Mouse (Mus musculus) intestine, embryonic 14.5 days (tissue): ENCODE measurements around the gene Slc38a2. TPM values are rescaled to one million over a fixed set of nuclear protein-coding genes. Genes with fewer than 3 reads are reported as not detected.
A peak's percentile ranks its signal among the peaks of the same experiment; 100 is the strongest.

Source experiments
- ATAC-seq: fragments of 200-750 bp; cut with Nextera tagmentation; replicated peaks from 2 replicates; pipeline ENCODE4 v1.8.0; 2017; ENCODE audit warnings: low read depth, moderate number of reproducible peaks, moderate TSS enrichment, moderate library complexity; ENCODE audit not compliant: low FRiP score, low TSS enrichment
- DNase-seq: peaks from one replicate; pipeline ENCODE4 v3.0.0-alpha.2; 2018; ENCODE audit warnings: low spot score
- H3K27ac ChIP-seq: fragments of 300-500 bp; sonication (generic); 2 replicates; pipeline ENCODE4 v1.5.1; 2014; ENCODE audit warnings: low read depth, mild to moderate bottlenecking, control low read depth
- H3K27me3 ChIP-seq: fragments of 300-500 bp; sonication (generic); replicated peaks from 2 replicates; pipeline ENCODE4 v1.6.1; 2014; ENCODE audit warnings: low read length, control low read depth; ENCODE audit not compliant: control insufficient read depth, insufficient read depth
- H3K36me3 ChIP-seq: fragments of 300-500 bp; sonication (generic); 2 replicates; pipeline ENCODE4 v1.6.1; 2014; ENCODE audit warnings: low read length, control low read depth; ENCODE audit not compliant: control insufficient read depth, insufficient read depth
- H3K4me1 ChIP-seq: fragments of 300-500 bp; sonication (generic); replicated peaks from 2 replicates; pipeline ENCODE4 v1.6.1; 2014; ENCODE audit warnings: low read length, control low read depth, mixed read lengths; ENCODE audit not compliant: control insufficient read depth, insufficient read depth
- H3K4me2 ChIP-seq: fragments of 300-500 bp; sonication (generic); 2 replicates; pipeline ENCODE4 v1.6.1; 2014; ENCODE audit warnings: low read length
- H3K4me3 ChIP-seq: fragments of 300-500 bp; sonication (generic); 2 replicates; pipeline ENCODE4 v1.5.1; 2014; ENCODE audit warnings: low read depth, low read length, control low read depth, mixed read lengths
- H3K9ac ChIP-seq: fragments of 300-500 bp; sonication (generic); 2 replicates; pipeline ENCODE4 v1.6.1; 2014; ENCODE audit warnings: mild to moderate bottlenecking, low read length
- H3K9me3 ChIP-seq: fragments of 300-500 bp; sonication (generic); 2 replicates; pipeline ENCODE4 v1.6.1; 2016; ENCODE audit warnings: low read length, control low read depth; ENCODE audit not compliant: control insufficient read depth
- WGBS: fragments of 180-500 bp; shearing (Covaris S2); extraction: QIAGEN DNeasy Blood & Tissue Kit; methylation state at CpG from one replicate; pipeline ENCODE4 v1.1.7; 2014; 5-methylcytosine and 5-hydroxymethylcytosine counted together
- polyA plus RNA-seq: library from polyadenylated mRNA; unstranded; fragments of >200 nt; fragmentation: Nextera tagmentation; extraction: Ambion mirVana; gene quantifications from 2 replicates; pipeline ENCODE4 v1.2.1, GENCODE M21; 2014

The Slc38a2 gene
- polyA plus RNA-seq, 1 experiment from 2014 or later = 129 TPM

- Histone ChIP-seq H3K4me1 (peaks cover 3% of the 10 kb centered on the region; the same call in 1 of the 2 replicates), H3K27me3 (no peaks in the 10 kb centered on the region), H3K27ac (peak overlapping the region; percentile 97), H3K4me2 (peak overlapping the region; percentile 90), H3K9me3 (no peaks in the 10 kb centered on the region), H3K9ac (peak overlapping the region; percentile 88), H3K4me3 (peak overlapping the region; percentile 77), H3K36me3 (peaks cover 11% of the 10 kb centered on the region)
- ATAC-seq = no peak
- peak; percentile 78 for DNase-seq
- WGBS = 5% methylated on average over 16 of the region's 16 CpGs
Observed at GRCm38 (mm10) chr15:96640291-96640985, 59.1 kb downstream of the Slc38a2 start.

- 69% methylated on average over 8 of the region's 8 CpGs for WGBS
- Histone ChIP-seq H3K4me2 (peak overlapping the region; percentile 90), H3K9ac (peak overlapping the region; percentile 88; the same call in 1 of the 2 replicates), H3K27ac (no peak overlapping the region), H3K9me3 (no peaks in the 10 kb centered on the region), H3K4me3 (peak overlapping the region; percentile 77), H3K27me3 (no peaks in the 10 kb centered on the region), H3K36me3 (peaks cover 11% of the 10 kb centered on the region), H3K4me1 (peaks cover 3% of the 10 kb centered on the region; the same call in 1 of the 2 replicates)
- peak; percentile 51 for DNase-seq
- no peak for ATAC-seq
Observed at GRCm38 (mm10) chr15:96639630-96640029, 59.9 kb downstream of the Slc38a2 start.

GRCm38 (mm10) chr15:96638656-96639055 lies 60.9 kb downstream of the Slc38a2 start:
- Histone ChIP-seq H3K9me3 (no peaks in the 10 kb centered on the region), H3K4me3 (no peak overlapping the region), H3K36me3 (peaks cover 11% of the 10 kb centered on the region), H3K9ac (no peak overlapping the region), H3K27me3 (no peaks in the 10 kb centered on the region), H3K4me1 (peaks cover 3% of the 10 kb centered on the region; the same call in 1 of the 2 replicates), H3K4me2 (peak overlapping the region; percentile 90; the same call in 1 of the 2 replicates), H3K27ac (no peak overlapping the region)
- ATAC-seq (no peak), DNase-seq (no peak)
- WGBS = 77% methylated on average over 2 of the region's 2 CpGs

GRCm38 (mm10) chr15:96638173-96638572 lies 61.4 kb downstream of the Slc38a2 start:
- peaks cover 3% of the 10 kb centered on the region; the same call in 1 of the 2 replicates for H3K4me1 ChIP-seq
- ATAC-seq = no peak
- peak; percentile 52 for DNase-seq
- H3K27ac ChIP-seq = no peak overlapping the region
- H3K4me2 ChIP-seq = no peak overlapping the region
- H3K27me3 ChIP-seq = no peaks in the 10 kb centered on the region
- WGBS = 53% methylated on average over 10 of the region's 10 CpGs
- H3K9me3 ChIP-seq = no peaks in the 10 kb centered on the region
- H3K9ac ChIP-seq = no peak overlapping the region
- H3K4me3 ChIP-seq = no peak overlapping the region
- peaks cover 11% of the 10 kb centered on the region for H3K36me3 ChIP-seq

Other genes starting within 250 kb of the Slc38a2 start
- gene Scaf11, start 238.9 kb downstream of the Slc38a2 start, polyA plus RNA-seq = 104 and 109 TPM in 2 replicates
- 124 and 126 TPM in 2 replicates for gene Slc38a1, start 56.8 kb downstream of the Slc38a2 start, polyA plus RNA-seq